Mouse (Mus musculus): Measurements from ENCODE around the gene Slc2a3. TPM values are rescaled to one million over a fixed set of nuclear protein-coding genes. Genes with fewer than 3 reads are reported as not detected.
A peak's percentile ranks its signal among the peaks of the same experiment; 100 is the strongest.

Gene Slc2a3
- polyA plus RNA-seq, 1 experiment from 2014 or later = 28.4 TPM

DNA sequence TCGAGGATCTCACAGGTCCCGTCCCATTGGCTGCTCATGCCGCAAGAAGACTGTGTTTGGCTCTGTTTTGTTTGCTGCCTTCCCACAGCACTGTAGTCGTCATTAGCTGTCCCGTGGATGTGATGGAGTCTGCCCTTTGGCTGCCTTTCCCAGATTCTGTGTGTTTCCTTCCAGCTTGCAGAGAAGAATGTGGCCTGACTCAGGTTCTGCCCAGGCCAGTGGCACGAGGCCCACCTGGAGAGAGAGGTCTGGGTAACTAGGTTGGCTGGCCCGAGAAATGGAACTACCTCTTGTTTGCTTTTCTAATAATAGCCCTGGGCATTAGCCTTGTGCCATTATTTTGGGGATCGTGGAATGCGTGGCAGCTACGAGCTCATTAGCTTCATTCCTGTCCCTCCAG is 22.6 kb upstream of the Slc2a3 start:
- ATAC-seq (ENCODE audit: low FRiP score, low TSS enrichment) (no peak), DNase-seq (no peak)
- WGBS = 77% methylated on average over 10 of the region's 10 CpGs

DNA sequence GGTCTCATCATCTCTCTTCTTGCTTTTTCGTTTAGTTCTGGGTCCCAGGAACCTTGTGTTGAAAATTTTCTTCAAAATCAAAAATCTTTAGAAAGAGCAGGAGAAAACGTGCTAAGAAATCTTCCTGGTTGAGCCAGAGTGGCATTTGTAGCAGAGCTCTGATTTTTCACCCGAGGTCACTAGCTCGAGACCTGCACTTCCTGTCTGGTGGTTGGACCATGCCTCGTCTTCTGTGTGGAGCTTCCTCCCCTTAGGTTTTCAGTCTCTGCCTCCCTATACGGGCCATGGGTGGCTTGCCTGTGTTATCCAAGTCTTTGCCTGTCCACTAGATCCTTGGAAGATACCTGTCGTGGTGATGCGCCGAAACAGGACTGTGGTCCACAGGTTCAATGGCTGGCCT is 20.4 kb upstream of the Slc2a3 start:
- WGBS = 84% methylated on average over 9 of the region's 9 CpGs
- H3K27ac ChIP-seq (replicated peaks; ENCODE audit: low read depth, low read length) = no peak overlapping the region
- H3K4me1 ChIP-seq (ENCODE audit: control insufficient read depth, insufficient read depth, low read length) = peaks cover 37% of the 10 kb centered on the region

More for the DNA sequence above, 22.6 kb upstream of the Slc2a3 start:
- H3K4me2 ChIP-seq (ENCODE audit: low read length) = no peak overlapping the region
- no peak overlapping the region for H3K9ac ChIP-seq (replicated peaks; ENCODE audit: low read length)
- H3K27me3 ChIP-seq (ENCODE audit: control insufficient read depth, insufficient read depth, low read length) = no peaks in the 10 kb centered on the region
- no peak overlapping the region for H3K27ac ChIP-seq (replicated peaks; ENCODE audit: low read depth, low read length)
- no peaks in the 10 kb centered on the region for H3K9me3 ChIP-seq (ENCODE audit: control insufficient read depth, low read length)
- H3K36me3 ChIP-seq (ENCODE audit: control insufficient read depth, insufficient read depth, low read length) = peaks cover 6% of the 10 kb centered on the region; the same call in 1 of the 2 replicates
- H3K4me3 ChIP-seq (replicated peaks; ENCODE audit: low read depth, low read length) = no peak overlapping the region
- peaks cover 39% of the 10 kb centered on the region for H3K4me1 ChIP-seq (ENCODE audit: control insufficient read depth, insufficient read depth, low read length)

DNA sequence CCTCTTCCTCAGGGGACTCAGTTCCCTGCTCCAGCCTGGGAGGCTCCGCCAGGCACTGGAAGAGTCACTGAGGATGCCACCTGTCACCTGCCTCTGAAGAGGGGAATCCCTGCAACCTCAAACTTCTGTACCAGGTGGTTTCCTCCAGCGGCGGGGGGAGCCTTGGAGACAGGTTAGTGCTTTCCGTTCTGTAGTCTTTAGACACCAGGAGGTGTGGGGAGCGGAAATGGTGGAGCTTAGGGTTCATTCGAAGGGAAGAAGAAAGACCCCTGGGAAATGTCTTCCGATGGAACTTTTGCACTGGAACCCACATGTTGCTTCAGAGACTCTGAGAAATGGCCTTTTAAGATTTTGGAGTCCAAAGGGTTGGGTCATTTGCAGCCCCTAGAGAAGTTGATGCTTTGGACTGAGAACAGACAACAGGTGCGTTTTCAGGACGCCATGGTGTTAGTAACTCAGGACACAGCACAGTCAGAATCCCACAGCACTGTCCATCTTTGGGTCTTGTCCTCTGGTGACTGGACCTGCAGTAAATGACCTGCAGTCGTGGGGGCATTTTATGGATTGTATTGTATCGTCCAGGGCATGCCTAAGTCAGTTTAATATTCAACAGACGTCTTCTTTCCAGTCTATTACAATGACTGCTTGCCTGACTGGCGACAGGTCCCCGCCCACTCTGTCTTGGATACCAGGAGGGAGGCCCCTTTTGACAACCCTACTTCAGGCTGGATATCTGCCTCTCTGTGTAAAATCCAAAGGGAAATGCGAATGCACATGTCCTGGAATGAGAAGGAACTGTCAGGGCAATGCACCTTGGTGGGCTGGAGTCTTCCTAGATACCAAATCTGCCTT is 19.6 kb upstream of the Slc2a3 start:
- H3K4me2 ChIP-seq (ENCODE audit: low read length) = peak overlapping the region; percentile 66
- peak overlapping the region; percentile 96 for H3K9ac ChIP-seq (replicated peaks; ENCODE audit: low read length)
- no peak; the same call in 1 of the 2 replicates for ATAC-seq (ENCODE audit: low FRiP score, low TSS enrichment)
- peak overlapping the region; percentile 95 for H3K4me3 ChIP-seq (replicated peaks; ENCODE audit: low read depth, low read length)
- H3K9me3 ChIP-seq (ENCODE audit: control insufficient read depth, low read length) = no peaks in the 10 kb centered on the region
- no peaks in the 10 kb centered on the region for H3K36me3 ChIP-seq (ENCODE audit: control insufficient read depth, insufficient read depth, low read length)
- 18% methylated on average over 15 of the region's 15 CpGs for WGBS
- no peak overlapping the region for H3K27ac ChIP-seq (replicated peaks; ENCODE audit: low read depth, low read length)
- no peaks in the 10 kb centered on the region for H3K27me3 ChIP-seq (ENCODE audit: control insufficient read depth, insufficient read depth, low read length)
- DNase-seq = peak; percentile 16
- H3K4me1 ChIP-seq (ENCODE audit: control insufficient read depth, insufficient read depth, low read length) = peaks cover 30% of the 10 kb centered on the region

More for the DNA sequence above, 20.4 kb upstream of the Slc2a3 start:
- H3K36me3 ChIP-seq (ENCODE audit: control insufficient read depth, insufficient read depth, low read length) = no peaks in the 10 kb centered on the region
- H3K4me3 ChIP-seq (replicated peaks; ENCODE audit: low read depth, low read length) = no peak overlapping the region; the same call in 1 of the 2 replicates
- H3K9me3 ChIP-seq (ENCODE audit: control insufficient read depth, low read length) = no peaks in the 10 kb centered on the region
- H3K9ac ChIP-seq (replicated peaks; ENCODE audit: low read length) = no peak overlapping the region
- ATAC-seq (ENCODE audit: low FRiP score, low TSS enrichment) (no peak), DNase-seq (no peak)
- H3K27me3 ChIP-seq (ENCODE audit: control insufficient read depth, insufficient read depth, low read length) = no peaks in the 10 kb centered on the region
- H3K4me2 ChIP-seq (ENCODE audit: low read length) = peak overlapping the region; percentile 66

DNA sequence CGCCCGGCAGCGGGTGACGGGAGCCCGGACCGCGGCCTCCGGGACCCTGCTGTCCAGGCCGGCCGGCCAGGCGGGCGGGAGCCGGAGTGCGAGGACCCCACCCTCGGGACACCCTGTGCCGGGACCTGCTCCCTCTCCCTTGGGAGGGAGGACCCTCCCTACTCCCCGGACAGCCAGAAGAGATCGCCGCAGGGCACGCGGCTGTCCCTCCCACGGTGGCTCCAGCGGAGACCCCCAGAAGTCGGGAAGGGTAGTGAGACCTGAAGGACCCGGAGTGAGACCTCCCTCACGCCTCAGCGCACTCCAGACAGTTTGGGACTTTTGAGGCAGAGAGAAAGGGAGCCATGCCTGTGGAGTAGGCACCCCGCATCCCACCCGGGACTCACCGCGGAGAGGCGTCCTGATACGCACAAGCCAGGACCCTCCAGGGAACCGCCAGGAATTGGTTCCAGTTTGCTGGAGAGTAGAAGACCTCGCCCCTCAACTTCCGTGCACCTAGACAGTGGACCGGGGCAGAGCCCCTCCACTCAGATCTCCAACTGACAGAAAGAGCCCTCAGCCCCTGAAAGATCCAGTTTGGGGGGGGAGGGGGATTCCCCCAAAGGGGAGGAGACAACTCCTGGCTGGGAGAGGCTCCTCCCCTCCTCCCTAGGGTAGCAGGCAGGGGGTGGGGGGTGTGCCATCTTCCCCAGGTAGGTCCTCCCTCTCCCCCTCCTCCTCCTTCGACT is 18.8 kb upstream of the Slc2a3 start:
- peak overlapping the region; percentile 95 for H3K4me3 ChIP-seq (replicated peaks; ENCODE audit: low read depth, low read length)
- peak; percentile 65 for ATAC-seq (ENCODE audit: low FRiP score, low TSS enrichment)
- no peaks in the 10 kb centered on the region for H3K36me3 ChIP-seq (ENCODE audit: control insufficient read depth, insufficient read depth, low read length)
- H3K27me3 ChIP-seq (ENCODE audit: control insufficient read depth, insufficient read depth, low read length) = no peaks in the 10 kb centered on the region
- H3K9me3 ChIP-seq (ENCODE audit: control insufficient read depth, low read length) = no peaks in the 10 kb centered on the region
- H3K9ac ChIP-seq (replicated peaks; ENCODE audit: low read length) = peak overlapping the region; percentile 96
- peak overlapping the region; percentile 66 for H3K4me2 ChIP-seq (ENCODE audit: low read length)
- H3K27ac ChIP-seq (replicated peaks; ENCODE audit: low read depth, low read length) = peak overlapping the region; percentile 52
- H3K4me1 ChIP-seq (ENCODE audit: control insufficient read depth, insufficient read depth, low read length) = peaks cover 24% of the 10 kb centered on the region
- WGBS = under 1% methylated on average over 38 of the region's 38 CpGs
- peak; percentile 64 for DNase-seq

DNA sequence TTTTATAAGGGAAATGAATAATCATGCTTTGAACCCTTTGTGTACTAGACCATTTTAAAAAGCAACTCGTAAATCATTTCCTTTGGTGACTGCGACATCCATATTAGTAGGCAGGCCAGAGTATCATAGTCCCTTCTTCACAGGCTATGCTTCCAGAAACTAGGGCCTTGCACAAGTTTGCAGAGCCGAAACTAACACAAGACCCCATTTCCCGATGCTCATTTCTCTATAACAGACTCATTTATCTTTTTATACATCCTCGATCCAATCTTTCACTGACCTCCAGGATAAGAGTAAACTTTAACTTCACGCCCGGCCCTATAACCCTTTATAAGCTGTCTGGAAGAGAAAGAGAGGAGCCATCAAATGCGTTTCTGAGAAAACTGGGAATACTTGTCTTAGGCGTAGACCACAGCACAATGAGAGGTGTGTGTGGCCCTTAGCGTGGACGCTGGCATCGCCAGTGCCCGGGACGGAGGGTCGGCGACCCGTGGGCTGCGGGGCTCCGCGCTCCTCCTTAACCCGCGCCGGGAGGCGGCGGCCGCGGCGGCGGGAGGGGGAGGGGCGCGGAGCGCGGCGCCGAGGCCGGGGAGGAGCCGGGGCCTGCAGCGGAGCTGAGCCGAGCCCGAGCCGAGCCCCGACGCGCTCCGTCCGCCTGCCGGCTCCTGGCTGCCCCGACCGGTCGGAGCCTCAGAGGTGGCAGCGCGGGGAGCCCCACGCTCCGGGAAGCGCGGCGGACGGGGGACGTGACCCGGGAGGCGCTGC is 18.0 kb upstream of the Slc2a3 start, which contains the start of gene Foxj2:
Gene Foxj2 (plus strand): TSS at position 609 of the 765 bp plus-strand sequence.
- DNase-seq (peak; percentile 82), ATAC-seq (ENCODE audit: low FRiP score, low TSS enrichment) (peak; percentile 83)
- Histone ChIP-seq H3K36me3 (ENCODE audit: control insufficient read depth, insufficient read depth, low read length) (no peaks in the 10 kb centered on the region), H3K27ac (replicated peaks; ENCODE audit: low read depth, low read length) (peak within 1 kb of the TSS; percentile 52), H3K4me2 (ENCODE audit: low read length) (peak within 1 kb of the TSS; percentile 66), H3K9ac (replicated peaks; ENCODE audit: low read length) (peak within 1 kb of the TSS; percentile 96), H3K4me3 (replicated peaks; ENCODE audit: low read depth, low read length) (peak within 1 kb of the TSS; percentile 95), H3K9me3 (ENCODE audit: control insufficient read depth, low read length) (no peaks in the 10 kb centered on the region), H3K27me3 (ENCODE audit: control insufficient read depth, insufficient read depth, low read length) (no peaks in the 10 kb centered on the region), H3K4me1 (ENCODE audit: control insufficient read depth, insufficient read depth, low read length) (peaks cover 24% of the 10 kb centered on the region)
- WGBS = 3% methylated on average over 50 of the region's 61 CpGs

DNA sequence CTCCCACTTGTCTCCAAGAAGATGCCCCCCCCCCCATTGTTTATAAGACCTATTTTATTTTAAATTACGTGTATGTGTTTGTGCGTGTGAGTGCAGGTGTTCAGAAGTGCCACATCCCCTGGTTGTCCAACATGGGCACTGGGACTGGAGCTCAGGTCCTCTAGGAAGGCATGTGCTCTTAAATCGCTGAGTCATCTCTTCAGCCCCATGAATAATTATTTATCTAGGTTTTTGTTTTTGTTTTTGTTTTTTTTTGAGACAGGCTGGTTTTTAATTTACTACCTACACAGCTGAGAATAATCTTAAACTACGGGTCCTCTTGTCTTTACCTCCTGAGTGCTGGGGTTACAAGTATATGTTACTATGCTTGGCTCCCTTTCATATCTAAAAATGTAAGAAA is 12.2 kb upstream of the Slc2a3 start:
- no peak overlapping the region for H3K27ac ChIP-seq (replicated peaks; ENCODE audit: low read depth, low read length)
- 92% methylated on average over 4 of the region's 4 CpGs for WGBS
- no peak for ATAC-seq (ENCODE audit: low FRiP score, low TSS enrichment)
- H3K36me3 ChIP-seq (ENCODE audit: control insufficient read depth, insufficient read depth, low read length) = no peaks in the 10 kb centered on the region
- peaks cover 8% of the 10 kb centered on the region; the same call in 1 of the 2 replicates for H3K4me1 ChIP-seq (ENCODE audit: control insufficient read depth, insufficient read depth, low read length)
- no peak overlapping the region for H3K4me2 ChIP-seq (ENCODE audit: low read length)
- H3K4me3 ChIP-seq (replicated peaks; ENCODE audit: low read depth, low read length) = no peak overlapping the region
- H3K9ac ChIP-seq (replicated peaks; ENCODE audit: low read length) = no peak overlapping the region
- no peaks in the 10 kb centered on the region for H3K9me3 ChIP-seq (ENCODE audit: control insufficient read depth, low read length)
- no peak for DNase-seq
- no peaks in the 10 kb centered on the region for H3K27me3 ChIP-seq (ENCODE audit: control insufficient read depth, insufficient read depth, low read length)

DNA sequence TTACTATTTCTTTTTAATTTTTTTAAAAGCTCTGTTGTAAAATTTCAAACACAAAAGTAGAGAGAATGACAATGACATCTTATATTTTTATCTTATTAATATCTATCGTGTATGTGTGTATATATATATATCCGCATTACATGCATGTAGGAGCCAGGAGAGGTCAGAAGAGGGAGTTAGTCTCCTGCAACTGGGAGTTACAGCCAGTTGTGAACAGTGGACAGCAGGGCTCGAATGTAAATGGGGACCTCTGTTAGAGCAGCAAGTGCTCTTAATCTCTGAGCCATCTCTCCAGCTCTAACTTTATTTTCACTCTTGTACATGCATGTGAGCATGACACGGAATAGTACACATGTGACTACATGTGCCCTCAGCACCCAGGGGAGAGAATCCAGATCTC is 11.3 kb upstream of the Slc2a3 start:
- Histone ChIP-seq H3K9ac (replicated peaks; ENCODE audit: low read length) (no peak overlapping the region), H3K4me3 (replicated peaks; ENCODE audit: low read depth, low read length) (no peak overlapping the region), H3K9me3 (ENCODE audit: control insufficient read depth, low read length) (no peaks in the 10 kb centered on the region), H3K27me3 (ENCODE audit: control insufficient read depth, insufficient read depth, low read length) (no peaks in the 10 kb centered on the region), H3K4me1 (ENCODE audit: control insufficient read depth, insufficient read depth, low read length) (peaks cover 8% of the 10 kb centered on the region; the same call in 1 of the 2 replicates), H3K27ac (replicated peaks; ENCODE audit: low read depth, low read length) (no peak overlapping the region), H3K36me3 (ENCODE audit: control insufficient read depth, insufficient read depth, low read length) (no peaks in the 10 kb centered on the region), H3K4me2 (ENCODE audit: low read length) (no peak overlapping the region)
- 92% methylated on average over 4 of the region's 4 CpGs for WGBS
- DNase-seq (no peak), ATAC-seq (ENCODE audit: low FRiP score, low TSS enrichment) (no peak)

Measured in midbrain, embryonic 14.5 days (tissue).